Mouse (Mus musculus) bone marrow, adult 2 months (tissue): ENCODE results near the gene Nr1h2.

Source experiments
- CTCF ChIP-seq: fragments of 200-500 bp; IDR thresholded peaks from 2 replicates; pipeline ENCODE4 v1.5.1; 2011; ENCODE audit warnings: low read length, control low read depth; ENCODE audit not compliant: control insufficient read depth, insufficient read depth
- POLR2A ChIP-seq: fragments of 200-500 bp; IDR thresholded peaks from 2 replicates; pipeline ENCODE4 v1.6.1; 2011; ENCODE audit warnings: low read depth, mild to moderate bottlenecking, control low read depth, low read length, borderline replicate concordance; ENCODE audit not compliant: control insufficient read depth

DNA sequence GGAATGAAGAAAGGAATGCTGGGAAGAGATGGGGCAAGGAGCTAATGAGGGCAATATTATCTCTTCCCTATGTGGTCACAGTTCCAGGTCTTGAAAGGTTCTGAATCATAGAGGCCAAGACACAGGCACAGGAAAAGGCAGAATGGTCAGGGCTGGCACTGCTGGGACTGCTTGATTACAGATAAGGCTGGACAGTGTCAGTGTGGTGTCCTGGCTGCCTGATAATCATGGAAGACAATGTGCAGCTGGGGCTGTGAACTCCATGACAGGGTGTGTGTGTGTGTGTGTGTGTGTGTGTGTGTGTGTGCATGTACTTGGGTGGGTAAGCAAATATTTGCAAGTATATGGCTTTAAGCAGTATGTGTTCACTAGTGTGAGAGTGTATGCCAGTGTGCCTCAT, 46.3 kb downstream of the Nr1h2 start:
- TF ChIP-seq POLR2A (no peak), CTCF (no peak)
